Mouse (Mus musculus): ENCODE data around the gene Cebpe. TPM values are rescaled to one million over a fixed set of nuclear protein-coding genes. Genes with fewer than 3 reads are reported as not detected.
A peak's percentile ranks its signal among the peaks of the same experiment; 100 is the strongest.

Gene Cebpe
- total RNA-seq, 2 experiments from 2014 or later: not detected

- no peak for DNase-seq (ENCODE audit: extremely low spot score in 1 of 2, low spot score in 1 of 2)
These were observed 29.6 kb downstream of the Cebpe start for GRCm38 (mm10) chr14:54682396-54682795.

- no peak for DNase-seq (ENCODE audit: extremely low spot score in 1 of 2, low spot score in 1 of 2)
These were observed 33.2 kb downstream of the Cebpe start for GRCm38 (mm10) chr14:54678657-54679304.

GRCm38 (mm10) chr14:54676290-54676689 is 35.7 kb downstream of the Cebpe start:
- no peak for DNase-seq (ENCODE audit: extremely low spot score in 1 of 2, low spot score in 1 of 2)

GRCm38 (mm10) chr14:54674317-54674716 is 37.7 kb downstream of the Cebpe start:
- DNase-seq (ENCODE audit: extremely low spot score in 1 of 2, low spot score in 1 of 2): no peak

- DNase-seq (ENCODE audit: extremely low spot score in 1 of 2, low spot score in 1 of 2): peak in 1 of 2 experiments; percentile 51
These were observed 42.6 kb downstream of the Cebpe start for GRCm38 (mm10) chr14:54669381-54669780.

- DNase-seq (ENCODE audit: extremely low spot score in 1 of 2, low spot score in 1 of 2): no peak
These were observed 47.3 kb downstream of the Cebpe start for GRCm38 (mm10) chr14:54664477-54665222.

Other genes starting within 250 kb of the Cebpe start
- gene Lrp10, start 248.0 kb downstream of the Cebpe start, total RNA-seq (2021): 10 to 100 TPM; 32.1 to 34.6 TPM
- gene Rem2, start 236.1 kb downstream of the Cebpe start, total RNA-seq (2021): 10 to 100 TPM; 22.6 to 23.0 TPM
- gene Prmt5, start 194.6 kb downstream of the Cebpe start, total RNA-seq (2021): 10 to 100 TPM; 53.6 to 61.4 TPM
- gene Haus4, start 157.6 kb downstream of the Cebpe start, total RNA-seq (2021): 1 to 10 TPM; 2.4 to 3.9 TPM
- gene Ajuba, start 134.6 kb downstream of the Cebpe start, total RNA-seq (2021): 1 to 10 TPM; 1.3 to 2.4 TPM
- 1 to 10 TPM; 5.4 to 8.4 TPM for gene 4931414P19Rik, start 106.2 kb downstream of the Cebpe start, total RNA-seq (2021)
- 100 to 1,000 TPM; 208 to 218 TPM for gene Psmb5, start 94.2 kb downstream of the Cebpe start, total RNA-seq (2021)
- gene Psmb11, start 90.7 kb downstream of the Cebpe start, total RNA-seq (2021): under 1 TPM; 0.16 to 0.32 TPM
- not detected for gene Gm17606, start 71.2 kb downstream of the Cebpe start, total RNA-seq (2021)
- 10 to 100 TPM; 17.5 to 22.7 TPM for gene Cdh24, start 70.8 kb downstream of the Cebpe start, total RNA-seq (2021)
- gene 1700123O20Rik, start 26.0 kb downstream of the Cebpe start, total RNA-seq (2021): 10 to 100 TPM; 27.3 to 28.7 TPM
- gene Acin1, start 25.2 kb downstream of the Cebpe start, total RNA-seq (2021): 100 to 1,000 TPM; 172 to 215 TPM
- gene Gm29776, start 13.3 kb downstream of the Cebpe start, total RNA-seq (2021): not detected
- 10 to 100 TPM; 54.3 to 61.2 TPM for gene Slc7a8, start 69.8 kb upstream of the Cebpe start, total RNA-seq (2021)
- not detected for gene Rnf212b, start 102.0 kb upstream of the Cebpe start, total RNA-seq (2021)
- gene Homez, start 158.8 kb upstream of the Cebpe start, total RNA-seq (2021): 10 to 100 TPM; 21.9 to 23.6 TPM
- 10 to 100 TPM; 19.4 to 22.6 TPM for gene Ppp1r3e, start 165.4 kb upstream of the Cebpe start, total RNA-seq (2021)
- 100 to 1,000 TPM; 108 to 117 TPM for gene Bcl2l2, start 171.2 kb upstream of the Cebpe start, total RNA-seq (2021)
- 10 to 100 TPM in 1 of 2 experiments, 1 to 10 TPM in 1; 3.1 to 13.8 TPM for gene Gm20521, start 171.3 kb upstream of the Cebpe start, total RNA-seq (2021)
- 100 to 1,000 TPM; 193 to 262 TPM for gene Pabpn1, start 180.3 kb upstream of the Cebpe start, total RNA-seq (2021)
- 100 to 1,000 TPM; 715 to 737 TPM for gene Slc22a17, start 201.0 kb upstream of the Cebpe start, total RNA-seq (2021)
- gene Efs, start 214.0 kb upstream of the Cebpe start, total RNA-seq (2021): 10 to 100 TPM; 11.0 to 12.7 TPM
- gene Il25, start 220.5 kb upstream of the Cebpe start, total RNA-seq (2021): under 1 TPM in 1 of 2 experiments, not detected in 1; 0.59 TPM
- 10 to 100 TPM; 75.4 to 89.3 TPM for gene Cmtm5, start 224.1 kb upstream of the Cebpe start, total RNA-seq (2021)

Measured in layer of hippocampus, postnatal 25 days (tissue).